Mouse (Mus musculus) ES-E14 (cell line): Measurements from ENCODE around the gene Zdhhc14. TPM values are rescaled to one million over a fixed set of nuclear protein-coding genes. Genes with fewer than 3 reads are reported as not detected.

Experiments used
- DNase-seq: peaks from one replicate; pipeline ENCODE4 v3.0.0-alpha.2; 2013; ENCODE audit warnings: low read depth, low spot score
- H3K27ac ChIP-seq: 2 replicates; pipeline ENCODE4 v1.5.1; 2012; ENCODE audit warnings: low read depth, mild to moderate bottlenecking, low read length, moderate library complexity, mixed read lengths; ENCODE audit not compliant: poor library complexity, insufficient read depth, severe bottlenecking
- H3K36me3 ChIP-seq: 2 replicates; pipeline ENCODE4 v1.6.1; 2012; ENCODE audit warnings: mild to moderate bottlenecking, low read length, moderate library complexity, mixed read lengths; ENCODE audit not compliant: control insufficient read depth, poor library complexity, insufficient read depth, severe bottlenecking
- H3K4me1 ChIP-seq, 2 experiments: fragments of 150-350 bp in 1 of 2; sonication (generic) in 1 of 2; 2 replicates each; pipeline ENCODE4 v1.6.1; 2012; ENCODE audit warnings: low read length in 2 of 2, mild to moderate bottlenecking in 1 of 2, mixed read lengths in 1 of 2; ENCODE audit not compliant: control insufficient read depth in 2 of 2, insufficient read depth in 2 of 2, poor library complexity in 1 of 2
- H3K4me3 ChIP-seq, 2 experiments: fragments of 150-350 bp in 1 of 2; sonication (generic) in 1 of 2; 2 replicates each; pipeline ENCODE4 v1.5.1; 2012; ENCODE audit warnings: low read length in 2 of 2, low read depth in 1 of 2, mild to moderate bottlenecking in 1 of 2, mixed read lengths in 1 of 2; ENCODE audit not compliant: insufficient read depth in 1 of 2, poor library complexity in 1 of 2, severe bottlenecking in 1 of 2
- H3K9ac ChIP-seq: 2 replicates; pipeline ENCODE4 v1.6.1; 2012; ENCODE audit warnings: low read depth, mild to moderate bottlenecking, low read length, mixed read lengths; ENCODE audit not compliant: poor library complexity, insufficient read depth, severe bottlenecking
- H3K9me3 ChIP-seq: fragments of 150-350 bp; sonication (generic); 2 replicates; pipeline ENCODE4 v1.6.1; 2012; ENCODE audit warnings: low read depth, mild to moderate bottlenecking, low read length; ENCODE audit not compliant: control insufficient read depth, insufficient read depth
- CHD2 ChIP-seq: IDR thresholded peaks from 2 replicates; pipeline ENCODE4 v1.6.1; 2014; ENCODE audit warnings: mild to moderate bottlenecking, low read depth, low read length, inconsistent platforms
- HCFC1 ChIP-seq: IDR thresholded peaks from 2 replicates; pipeline ENCODE4 v1.6.1; 2012; ENCODE audit warnings: low read length, inconsistent platforms, borderline replicate concordance; ENCODE audit not compliant: insufficient read depth
- MAFK ChIP-seq: IDR thresholded peaks from 2 replicates; pipeline ENCODE4 v1.6.1; 2014; ENCODE audit warnings: mild to moderate bottlenecking, low read depth, low read length, inconsistent platforms; ENCODE audit not compliant: insufficient read depth
- ZC3H11A ChIP-seq: IDR thresholded peaks from 2 replicates; pipeline ENCODE4 v1.6.1; 2012; ENCODE audit warnings: low read depth, mild to moderate bottlenecking, inconsistent platforms, low read length, borderline replicate concordance
- ZNF384 ChIP-seq: IDR thresholded peaks from 2 replicates; pipeline ENCODE4 v1.6.1; 2012; ENCODE audit warnings: low read depth, low read length, inconsistent platforms
- in situ Hi-C, 2 experiments: fragments of 600-800 bp; cut with MboI; formaldehyde crosslinking; loops; one replicate each; pipeline ENCODE4 v1.15.1; 2025; ENCODE audit warnings: low sequenced_read_pairs in 2 of 2, inconsistent platforms in 1 of 2; ENCODE audit not compliant: unreplicated experiment in 2 of 2
- total RNA-seq: library from RNA; depleted of rRNA; stranded (reverse); fragments of 300-350 nt; gene quantifications from 2 replicates; pipeline ENCODE4 v1.2.3, GENCODE M21; 2012

Gene Zdhhc14
- total RNA-seq, 1 experiment: 0.76 TPM

DNA sequence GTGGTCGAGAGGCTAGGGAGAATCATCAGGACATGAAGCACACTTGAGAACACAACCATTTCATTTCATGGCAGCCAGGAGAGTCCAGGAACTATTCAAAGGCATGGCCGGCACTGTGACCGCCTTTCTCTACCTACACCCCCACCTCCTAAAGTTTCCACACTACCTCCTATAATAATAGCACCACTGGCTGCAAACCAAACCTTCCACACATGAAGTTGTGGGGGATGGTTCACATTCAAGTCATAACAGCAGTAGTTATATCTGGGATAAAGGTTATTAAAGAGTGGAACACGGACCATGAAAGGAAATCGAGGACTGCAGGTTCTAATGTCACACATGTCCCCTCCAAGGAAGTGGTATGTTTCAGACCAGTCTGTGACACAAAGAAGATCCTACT lies 90.6 kb downstream of the Zdhhc14 start:
- no peaks in the 10 kb centered on the region for H3K36me3 ChIP-seq
- no peak overlapping the region for H3K27ac ChIP-seq
- DNase-seq: no peak
- H3K4me3 ChIP-seq: no peak overlapping the region
- in situ Hi-C loops: no loop called here
- TF ChIP-seq ZNF384 (no peak), HCFC1 (no peak), ZC3H11A (no peak), CHD2 (no peak), MAFK (no peak)
- no peak overlapping the region for H3K9ac ChIP-seq
- H3K4me1 ChIP-seq: no peaks in the 10 kb centered on the region
- H3K9me3 ChIP-seq: no peaks in the 10 kb centered on the region

GRCm38 (mm10) chr17:5583472-5584145 lies 91.3 kb downstream of the Zdhhc14 start:
- Histone ChIP-seq H3K4me1 (no peaks in the 10 kb centered on the region), H3K4me3 (no peak overlapping the region), H3K27ac (no peak overlapping the region), H3K36me3 (no peaks in the 10 kb centered on the region), H3K9ac (no peak overlapping the region), H3K9me3 (no peaks in the 10 kb centered on the region)
- TF ChIP-seq MAFK (no peak), ZC3H11A (no peak), HCFC1 (no peak), ZNF384 (no peak), CHD2 (no peak)
- DNase-seq: no peak
- in situ Hi-C loops: no loop called here

DNA sequence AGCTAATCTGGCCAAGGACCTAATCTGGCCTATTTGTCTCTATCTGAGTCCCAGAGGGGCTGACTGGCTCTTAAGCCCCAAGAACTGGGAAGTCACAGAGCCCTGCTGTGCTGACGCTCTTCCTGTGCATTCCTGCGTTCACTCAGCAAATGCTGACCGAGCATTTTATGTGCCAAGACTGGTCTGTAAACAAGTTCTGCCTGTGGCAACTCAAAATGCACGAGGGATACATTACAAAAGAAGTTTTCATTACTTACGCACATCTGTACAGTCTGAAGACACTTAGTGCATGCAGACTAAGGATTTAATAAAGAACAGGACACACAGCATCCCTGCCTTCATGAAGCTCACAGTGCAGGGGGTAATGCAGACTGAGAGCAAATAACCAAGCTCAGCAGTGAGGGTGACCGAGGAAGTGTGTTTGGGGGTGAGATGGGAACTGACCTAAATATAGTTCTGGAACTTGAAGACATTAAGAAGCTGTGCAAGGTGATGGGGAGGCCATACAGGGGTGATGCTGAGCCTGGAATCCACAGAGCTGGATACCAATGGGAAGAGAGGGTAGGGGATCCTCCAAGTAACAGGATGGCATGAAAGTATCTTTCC lies 99.3 kb downstream of the Zdhhc14 start:
- Histone ChIP-seq H3K36me3 (no peaks in the 10 kb centered on the region), H3K9me3 (no peaks in the 10 kb centered on the region), H3K27ac (no peak overlapping the region), H3K4me1 (no peaks in the 10 kb centered on the region), H3K4me3 (no peak overlapping the region), H3K9ac (no peak overlapping the region)
- in situ Hi-C loops: no loop called here
- TF ChIP-seq HCFC1 (no peak), MAFK (peak; percentile 84)
- no peak for DNase-seq

GRCm38 (mm10) chr17:5593071-5593470 lies 100.7 kb downstream of the Zdhhc14 start:
- no peak for DNase-seq
- H3K4me1 ChIP-seq: no peaks in the 10 kb centered on the region
- H3K4me3 ChIP-seq: no peak overlapping the region
- in situ Hi-C loops: no loop called here
- no peak overlapping the region for H3K9ac ChIP-seq
- H3K36me3 ChIP-seq: no peaks in the 10 kb centered on the region
- no peak overlapping the region for H3K27ac ChIP-seq
- H3K9me3 ChIP-seq: no peaks in the 10 kb centered on the region
- TF ChIP-seq ZC3H11A: no peak
- no peak for TF ChIP-seq CHD2
- no peak for TF ChIP-seq ZNF384
- no peak for TF ChIP-seq HCFC1
- TF ChIP-seq MAFK: no peak

DNA sequence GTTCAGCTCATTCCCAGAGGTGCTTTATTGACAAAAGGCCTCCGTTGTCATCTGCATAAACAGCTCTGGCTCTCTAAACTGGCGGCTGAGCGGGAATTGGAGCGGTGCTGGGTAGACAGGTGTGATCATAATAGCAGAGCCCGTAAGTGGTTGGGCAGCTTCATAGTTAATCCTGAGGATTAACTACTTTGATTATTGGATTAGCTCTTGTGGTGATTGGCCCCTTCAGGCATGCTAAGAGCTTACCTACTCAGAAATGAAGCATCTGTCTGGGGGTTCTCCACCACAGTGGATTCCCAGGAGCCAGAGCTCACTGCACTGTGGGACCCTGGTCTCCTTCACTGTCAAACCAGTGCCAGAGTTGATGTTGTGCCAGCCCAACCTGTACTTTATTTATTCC lies 102.7 kb downstream of the Zdhhc14 start:
- Histone ChIP-seq H3K9me3 (no peaks in the 10 kb centered on the region), H3K36me3 (no peaks in the 10 kb centered on the region), H3K4me1 (no peaks in the 10 kb centered on the region), H3K9ac (no peak overlapping the region), H3K27ac (no peak overlapping the region), H3K4me3 (no peak overlapping the region)
- no peak for TF ChIP-seq MAFK
- no peak for TF ChIP-seq HCFC1
- TF ChIP-seq ZNF384: no peak
- TF ChIP-seq CHD2: no peak
- no peak for TF ChIP-seq ZC3H11A
- DNase-seq: no peak
- in situ Hi-C loops: no loop called here
